Mouse (Mus musculus): ENCODE results near the gene Timm13. TPM values are rescaled to one million over a fixed set of nuclear protein-coding genes. Genes with fewer than 3 reads are reported as not detected.

The Timm13 gene
- polyA plus RNA-seq, 1 experiment from 2014 or later: 434 TPM

GRCm38 (mm10) chr10:80944231-80944630 lies 43.5 kb upstream of the Timm13 start:
- Histone ChIP-seq H3K9me3 (replicated peaks; ENCODE audit: low read length) (no peaks in the 10 kb centered on the region), H3K4me3 (replicated peaks; ENCODE audit: low read depth, low read length) (no peak overlapping the region), H3K27ac (no peak overlapping the region), H3K27me3 (ENCODE audit: insufficient read depth, low read length) (no peaks in the 10 kb centered on the region), H3K9ac (ENCODE audit: low read depth, low read length) (no peak overlapping the region), H3K4me2 (ENCODE audit: low read length) (no peak overlapping the region), H3K36me3 (ENCODE audit: insufficient read depth, low read length) (no peaks in the 10 kb centered on the region), H3K4me1 (replicated peaks; ENCODE audit: insufficient read depth, low read length) (peaks cover 21% of the 10 kb centered on the region)
- 85% methylated on average over 5 of the region's 5 CpGs for WGBS
- no peak for DNase-seq (ENCODE audit: low spot score)
- ATAC-seq (replicated peaks; ENCODE audit: low FRiP score, low read depth): no peak
- no peak for TF ChIP-seq CTCF (IDR thresholded peaks at IDR 0.05; ENCODE audit: low read depth)

DNA sequence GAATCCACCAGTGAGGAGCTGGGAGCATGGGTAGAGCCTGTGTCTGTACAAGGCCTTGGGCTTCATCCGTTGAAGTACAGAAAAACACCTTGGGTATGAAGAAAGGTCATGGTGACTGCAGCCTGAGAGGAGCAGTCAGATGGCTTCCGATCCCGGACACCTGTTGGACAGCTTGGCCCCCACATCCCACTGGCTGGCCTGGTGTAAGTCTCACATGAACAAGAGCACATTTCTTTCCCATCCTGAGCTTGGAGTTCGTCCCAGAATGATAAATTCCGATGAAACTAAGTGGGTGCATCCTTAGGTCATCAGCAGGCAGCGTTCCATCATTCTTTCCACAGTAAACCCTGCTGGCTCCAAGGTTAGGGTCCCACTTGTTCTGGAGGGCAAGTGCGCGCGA lies 42.9 kb upstream of the Timm13 start:
- no peaks in the 10 kb centered on the region for H3K9me3 ChIP-seq (replicated peaks; ENCODE audit: low read length)
- 51% methylated on average over 9 of the region's 9 CpGs for WGBS
- no peaks in the 10 kb centered on the region for H3K36me3 ChIP-seq (ENCODE audit: insufficient read depth, low read length)
- DNase-seq (ENCODE audit: low spot score) (no peak), ATAC-seq (replicated peaks; ENCODE audit: low FRiP score, low read depth) (no peak)
- no peak for TF ChIP-seq CTCF (IDR thresholded peaks at IDR 0.05; ENCODE audit: low read depth)
- H3K4me3 ChIP-seq (replicated peaks; ENCODE audit: low read depth, low read length): no peak overlapping the region
- peaks cover 26% of the 10 kb centered on the region for H3K4me1 ChIP-seq (replicated peaks; ENCODE audit: insufficient read depth, low read length)
- no peak overlapping the region for H3K27ac ChIP-seq
- H3K27me3 ChIP-seq (ENCODE audit: insufficient read depth, low read length): no peaks in the 10 kb centered on the region
- H3K4me2 ChIP-seq (ENCODE audit: low read length): no peak overlapping the region
- no peak overlapping the region for H3K9ac ChIP-seq (ENCODE audit: low read depth, low read length)

GRCm38 (mm10) chr10:80942919-80943318 lies 42.1 kb upstream of the Timm13 start:
- Histone ChIP-seq H3K27ac (no peak overlapping the region), H3K4me3 (replicated peaks; ENCODE audit: low read depth, low read length) (no peak overlapping the region), H3K9me3 (replicated peaks; ENCODE audit: low read length) (no peaks in the 10 kb centered on the region), H3K4me1 (replicated peaks; ENCODE audit: insufficient read depth, low read length) (peaks cover 32% of the 10 kb centered on the region), H3K27me3 (ENCODE audit: insufficient read depth, low read length) (no peaks in the 10 kb centered on the region), H3K36me3 (ENCODE audit: insufficient read depth, low read length) (no peaks in the 10 kb centered on the region), H3K4me2 (ENCODE audit: low read length) (no peak overlapping the region), H3K9ac (ENCODE audit: low read depth, low read length) (no peak overlapping the region)
- 60% methylated on average over 8 of the region's 8 CpGs for WGBS
- ATAC-seq (replicated peaks; ENCODE audit: low FRiP score, low read depth) (no peak), DNase-seq (ENCODE audit: low spot score) (no peak)
- no peak for TF ChIP-seq CTCF (IDR thresholded peaks at IDR 0.05; ENCODE audit: low read depth)

GRCm38 (mm10) chr10:80940988-80941347 lies 40.2 kb upstream of the Timm13 start:
- H3K4me1 ChIP-seq (replicated peaks; ENCODE audit: insufficient read depth, low read length): peaks cover 50% of the 10 kb centered on the region
- no peak for TF ChIP-seq CTCF (IDR thresholded peaks at IDR 0.05; ENCODE audit: low read depth)

GRCm38 (mm10) chr10:80940320-80940987 lies 39.7 kb upstream of the Timm13 start:
- 13% methylated on average over 8 of the region's 8 CpGs for WGBS
- ATAC-seq (replicated peaks; ENCODE audit: low FRiP score, low read depth): no peak; the same call in 1 of the 2 replicates
- Histone ChIP-seq H3K4me3 (replicated peaks; ENCODE audit: low read depth, low read length) (no peak overlapping the region; the same call in 1 of the 2 replicates), H3K27me3 (ENCODE audit: insufficient read depth, low read length) (no peaks in the 10 kb centered on the region), H3K36me3 (ENCODE audit: insufficient read depth, low read length) (no peaks in the 10 kb centered on the region), H3K9me3 (replicated peaks; ENCODE audit: low read length) (no peaks in the 10 kb centered on the region), H3K27ac (peak overlapping the region; percentile 57), H3K4me2 (ENCODE audit: low read length) (peak overlapping the region; percentile 55), H3K9ac (ENCODE audit: low read depth, low read length) (0 out of 2 replicates have a peak overlapping the region, but pooled peaks have one; percentile 23), H3K4me1 (replicated peaks; ENCODE audit: insufficient read depth, low read length) (peaks cover 56% of the 10 kb centered on the region)
- peak; percentile 69 for DNase-seq (ENCODE audit: low spot score)
- TF ChIP-seq CTCF (IDR thresholded peaks at IDR 0.05; ENCODE audit: low read depth): no peak

More at GRCm38 (mm10) chr10:80940988-80941347, 40.2 kb upstream of the Timm13 start:
- DNase-seq (ENCODE audit: low spot score) (no peak), ATAC-seq (replicated peaks; ENCODE audit: low FRiP score, low read depth) (no peak)
- Histone ChIP-seq H3K4me2 (ENCODE audit: low read length) (peak overlapping the region; percentile 55), H3K27ac (peak overlapping the region; percentile 57), H3K27me3 (ENCODE audit: insufficient read depth, low read length) (no peaks in the 10 kb centered on the region), H3K9me3 (replicated peaks; ENCODE audit: low read length) (no peaks in the 10 kb centered on the region), H3K4me3 (replicated peaks; ENCODE audit: low read depth, low read length) (no peak overlapping the region), H3K36me3 (ENCODE audit: insufficient read depth, low read length) (no peaks in the 10 kb centered on the region), H3K9ac (ENCODE audit: low read depth, low read length) (0 out of 2 replicates have a peak overlapping the region, but pooled peaks have one; percentile 23)
- WGBS: 41% methylated on average over 2 of the region's 2 CpGs

DNA sequence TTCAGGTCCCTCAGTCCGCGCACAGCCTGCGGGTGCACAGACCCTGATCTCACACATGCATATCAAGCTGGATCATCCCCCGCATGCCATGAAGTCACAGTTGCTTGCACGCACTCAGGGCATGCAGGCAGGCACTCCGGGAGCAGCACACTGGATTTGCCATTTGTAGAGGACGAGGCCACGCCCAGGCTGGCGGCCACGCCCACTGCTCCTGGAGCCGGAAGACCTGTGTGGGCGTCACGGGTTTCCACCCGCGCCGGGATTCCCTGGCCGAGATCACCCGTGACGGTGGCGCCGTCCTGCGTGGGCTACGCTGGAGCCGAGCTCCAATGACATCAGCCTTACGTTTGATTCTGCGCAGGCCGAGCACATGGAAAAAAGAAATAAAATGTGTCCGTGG lies 38.9 kb upstream of the Timm13 start:
- H3K36me3 ChIP-seq (ENCODE audit: insufficient read depth, low read length): no peaks in the 10 kb centered on the region
- H3K27me3 ChIP-seq (ENCODE audit: insufficient read depth, low read length): no peaks in the 10 kb centered on the region
- H3K9ac ChIP-seq (ENCODE audit: low read depth, low read length): 0 out of 2 replicates have a peak overlapping the region, but pooled peaks have one; percentile 14
- peaks cover 57% of the 10 kb centered on the region for H3K4me1 ChIP-seq (replicated peaks; ENCODE audit: insufficient read depth, low read length)
- WGBS: 1% methylated on average over 28 of the region's 28 CpGs
- peak overlapping the region; percentile 60 for H3K27ac ChIP-seq
- peak; percentile 69 for ATAC-seq (replicated peaks; ENCODE audit: low FRiP score, low read depth)
- TF ChIP-seq CTCF (IDR thresholded peaks at IDR 0.05; ENCODE audit: low read depth): no peak
- peak; percentile 92 for DNase-seq (ENCODE audit: low spot score)
- H3K9me3 ChIP-seq (replicated peaks; ENCODE audit: low read length): no peaks in the 10 kb centered on the region
- H3K4me3 ChIP-seq (replicated peaks; ENCODE audit: low read depth, low read length): peak overlapping the region; percentile 9; the same call in 1 of the 2 replicates
- peak overlapping the region; percentile 55 for H3K4me2 ChIP-seq (ENCODE audit: low read length)
